Mouse (Mus musculus): ENCODE measurements at regions not wholly inside any gene's neighbourhood (a gene's known extent, or its start where the extent isn't known, plus 50 kb on each side); places are given as distances from the start of the nearest gene placed in this dataset.

GRCm38 (mm10) chr11:63834140-63834539 lies 88.0 kb downstream of the Hs3st3b1 start:
- Histone ChIP-seq H3K9me3 (replicated peaks) (no peaks in the 10 kb centered on the region), H3K27me3 (ENCODE audit: insufficient read depth, low read length) (no peaks in the 10 kb centered on the region), H3K36me3 (replicated peaks) (no peaks in the 10 kb centered on the region), H3K4me3 (ENCODE audit: low read depth, low read length) (no peak overlapping the region), H3K4me1 (ENCODE audit: insufficient read depth, low read depth, low read length) (no peaks in the 10 kb centered on the region)
- ATAC-seq (ENCODE audit: extremely low read depth, insufficient number of reproducible peaks, low FRiP score, poor library complexity, severe bottlenecking) (no peak), DNase-seq (ENCODE audit: low spot score) (no peak)
- no peak for TF ChIP-seq TAL1 (conservative IDR thresholded peaks at IDR 0.05; ENCODE audit: low read depth, low read length)
- no peak for TF ChIP-seq POLR2AphosphoS5 (IDR thresholded peaks at IDR 0.05; ENCODE audit: insufficient replicate concordance, low read depth, low read length)
- TF ChIP-seq GATA1 (IDR thresholded peaks at IDR 0.05; ENCODE audit: borderline replicate concordance, low read length) = no peak
- TF ChIP-seq CTCF (IDR thresholded peaks at IDR 0.05; ENCODE audit: low read depth, low read length) = no peak
- TF ChIP-seq GATA2 (IDR thresholded peaks at IDR 0.05; ENCODE audit: borderline replicate concordance, low read depth, low read length) = no peak

GRCm38 (mm10) chr11:63834631-63835030 lies 87.5 kb downstream of the Hs3st3b1 start:
- no peaks in the 10 kb centered on the region for H3K9me3 ChIP-seq (replicated peaks)
- no peak overlapping the region for H3K4me3 ChIP-seq (ENCODE audit: low read depth, low read length)
- no peaks in the 10 kb centered on the region for H3K4me1 ChIP-seq (ENCODE audit: insufficient read depth, low read depth, low read length)
- no peak for ATAC-seq (ENCODE audit: extremely low read depth, insufficient number of reproducible peaks, low FRiP score, poor library complexity, severe bottlenecking)
- H3K36me3 ChIP-seq (replicated peaks) = no peaks in the 10 kb centered on the region
- no peaks in the 10 kb centered on the region for H3K27me3 ChIP-seq (ENCODE audit: insufficient read depth, low read length)
- no peak for DNase-seq (ENCODE audit: low spot score)
- TF ChIP-seq TAL1 (conservative IDR thresholded peaks at IDR 0.05; ENCODE audit: low read depth, low read length) (no peak), CTCF (IDR thresholded peaks at IDR 0.05; ENCODE audit: low read depth, low read length) (no peak), POLR2AphosphoS5 (IDR thresholded peaks at IDR 0.05; ENCODE audit: insufficient replicate concordance, low read depth, low read length) (no peak), GATA1 (IDR thresholded peaks at IDR 0.05; ENCODE audit: borderline replicate concordance, low read length) (no peak), GATA2 (IDR thresholded peaks at IDR 0.05; ENCODE audit: borderline replicate concordance, low read depth, low read length) (no peak)

Measured in G1E (cell line).